Mouse (Mus musculus) lung, postnatal 0 days (tissue): ENCODE data around the gene Tpx2. TPM values are rescaled to one million over a fixed set of nuclear protein-coding genes. Genes with fewer than 3 reads are reported as not detected.

ENCODE experiments used
- ATAC-seq: fragments of 200-750 bp; cut with Nextera tagmentation; 2 replicates; pipeline ENCODE4 v1.8.0; 2017; ENCODE audit warnings: moderate library complexity
- DNase-seq: peaks from one replicate; pipeline ENCODE4 v3.0.0-alpha.2; 2016; ENCODE audit warnings: low spot score
- H3K27ac ChIP-seq: fragments of 300-500 bp; sonication (generic); 2 replicates; pipeline ENCODE4 v1.5.1; 2014; ENCODE audit warnings: antibody characterized with exemption, mild to moderate bottlenecking, low read length, mixed read lengths
- H3K27me3 ChIP-seq: fragments of 300-500 bp; sonication (generic); replicated peaks from 2 replicates; pipeline ENCODE4 v1.6.1; 2014; ENCODE audit warnings: low read length, mixed read lengths; ENCODE audit not compliant: insufficient read depth
- H3K36me3 ChIP-seq: fragments of 300-500 bp; sonication (generic); 2 replicates; pipeline ENCODE4 v1.6.1; 2014; ENCODE audit warnings: low read length, mixed read lengths; ENCODE audit not compliant: insufficient read depth
- H3K4me1 ChIP-seq: fragments of 300-500 bp; sonication (generic); 2 replicates; pipeline ENCODE4 v1.6.1; 2014; ENCODE audit warnings: antibody characterized with exemption, low read depth, low read length, mixed read lengths; ENCODE audit not compliant: insufficient read depth
- H3K4me2 ChIP-seq: fragments of 300-500 bp; sonication (generic); replicated peaks from 2 replicates; pipeline ENCODE4 v1.6.1; 2014; ENCODE audit warnings: low read depth, mild to moderate bottlenecking, low read length, moderate library complexity, mixed read lengths
- H3K4me3 ChIP-seq: fragments of 300-500 bp; sonication (generic); 2 replicates; pipeline ENCODE4 v1.5.1; 2014; ENCODE audit warnings: low read depth, low read length
- H3K9ac ChIP-seq: fragments of 300-500 bp; sonication (generic); replicated peaks from 2 replicates; pipeline ENCODE4 v1.6.1; 2014; ENCODE audit warnings: low read depth, mild to moderate bottlenecking
- H3K9me3 ChIP-seq: fragments of 300-500 bp; sonication (generic); 2 replicates; pipeline ENCODE4 v1.6.1; 2016; ENCODE audit warnings: low read length, mixed read lengths
- CTCF ChIP-seq: IDR thresholded peaks from 2 replicates; pipeline ENCODE4 v1.5.1; 2016; ENCODE audit warnings: antibody characterized with exemption, mild to moderate bottlenecking
- EP300 ChIP-seq: IDR thresholded peaks from 2 replicates; pipeline ENCODE4 v1.6.1; 2016; ENCODE audit warnings: antibody characterized with exemption, mild to moderate bottlenecking, control low read depth
- WGBS: fragments of 180-500 bp; shearing (Covaris S2); extraction: QIAGEN DNeasy Blood & Tissue Kit; methylation state at CpG from one replicate; pipeline ENCODE4 v1.1.7; 2014; 5-methylcytosine and 5-hydroxymethylcytosine counted together
- polyA plus RNA-seq: library from polyadenylated mRNA; unstranded; fragments of >200 nt; fragmentation: Nextera tagmentation; extraction: Ambion mirVana; gene quantifications from 2 replicates; pipeline ENCODE4 v1.2.1, GENCODE M21; 2015

Tpx2 gene
- polyA plus RNA-seq, 1 experiment from 2014 or later = 3.1 TPM

- Histone ChIP-seq H3K4me1 (0 out of 2 replicates have a peak, but pooled peaks cover 3% of the 10 kb centered on the region), H3K9me3 (no peaks in the 10 kb centered on the region), H3K27ac (peak overlapping the region; percentile 54; the same call in 1 of the 2 replicates), H3K27me3 (no peaks in the 10 kb centered on the region), H3K4me3 (no peak overlapping the region), H3K4me2 (no peak overlapping the region), H3K36me3 (no peaks in the 10 kb centered on the region), H3K9ac (no peak overlapping the region)
- DNase-seq (no peak), ATAC-seq (no peak)
- 46% methylated on average over 14 of the region's 14 CpGs for WGBS
- no peak for TF ChIP-seq EP300
- no peak for TF ChIP-seq CTCF
Measured at GRCm38 (mm10) chr2:152928219-152928987, 80.6 kb downstream of the Tpx2 start.

GRCm38 (mm10) chr2:152928988-152929370 is 81.2 kb downstream of the Tpx2 start:
- H3K4me3 ChIP-seq = no peak overlapping the region
- H3K9ac ChIP-seq = no peak overlapping the region
- no peak for TF ChIP-seq CTCF
- TF ChIP-seq EP300 = no peak
- 0 out of 2 replicates have a peak, but pooled peaks cover 3% of the 10 kb centered on the region for H3K4me1 ChIP-seq
- ATAC-seq = no peak
- WGBS = 46% methylated on average over 3 of the region's 3 CpGs
- H3K4me2 ChIP-seq = no peak overlapping the region
- DNase-seq = no peak
- no peaks in the 10 kb centered on the region for H3K27me3 ChIP-seq
- peak overlapping the region; percentile 54; the same call in 1 of the 2 replicates for H3K27ac ChIP-seq
- H3K36me3 ChIP-seq = no peaks in the 10 kb centered on the region
- no peaks in the 10 kb centered on the region for H3K9me3 ChIP-seq

GRCm38 (mm10) chr2:152930276-152930675 is 82.5 kb downstream of the Tpx2 start:
- DNase-seq = no peak
- no peaks in the 10 kb centered on the region for H3K36me3 ChIP-seq
- no peak overlapping the region for H3K4me3 ChIP-seq
- 0 out of 2 replicates have a peak overlapping the region, but pooled peaks have one; percentile 17 for H3K4me2 ChIP-seq
- no peaks in the 10 kb centered on the region for H3K27me3 ChIP-seq
- H3K9me3 ChIP-seq = no peaks in the 10 kb centered on the region
- 31% methylated on average over 2 of the region's 2 CpGs for WGBS
- H3K4me1 ChIP-seq = 0 out of 2 replicates have a peak, but pooled peaks cover 3% of the 10 kb centered on the region
- H3K27ac ChIP-seq = peak overlapping the region; percentile 39
- no peak overlapping the region for H3K9ac ChIP-seq
- TF ChIP-seq CTCF (no peak), EP300 (no peak)
- ATAC-seq = peak; percentile 27; the same call in 1 of the 2 replicates

- Histone ChIP-seq H3K4me2 (no peak overlapping the region; the same call in 1 of the 2 replicates), H3K27ac (peak overlapping the region; percentile 38), H3K9me3 (no peaks in the 10 kb centered on the region), H3K27me3 (no peaks in the 10 kb centered on the region), H3K9ac (no peak overlapping the region), H3K36me3 (no peaks in the 10 kb centered on the region), H3K4me3 (peak overlapping the region; percentile 17), H3K4me1 (no peaks in the 10 kb centered on the region)
- no peak for TF ChIP-seq CTCF
- TF ChIP-seq EP300 = no peak
- no peak for DNase-seq
- 69% methylated on average over 10 of the region's 12 CpGs for WGBS
- ATAC-seq = no peak
Measured at GRCm38 (mm10) chr2:152931456-152932160, 83.8 kb downstream of the Tpx2 start.

GRCm38 (mm10) chr2:152933048-152933447 is 85.3 kb downstream of the Tpx2 start, which contains the start of gene Foxs1:
Gene Foxs1 (minus strand): TSS chr2:152933208.
- TF ChIP-seq EP300 = no peak
- no peak for TF ChIP-seq CTCF
- Histone ChIP-seq H3K9ac (0 out of 2 replicates have a peak within 1 kb of the TSS, but pooled peaks have one; percentile 12), H3K4me3 (peak within 1 kb of the TSS; percentile 17), H3K36me3 (no peaks in the 10 kb centered on the region), H3K27ac (peak within 1 kb of the TSS; percentile 38; the same call in 1 of the 2 replicates), H3K4me1 (no peaks in the 10 kb centered on the region), H3K9me3 (no peaks in the 10 kb centered on the region), H3K4me2 (0 out of 2 replicates have a peak within 1 kb of the TSS, but pooled peaks have one; percentile 17), H3K27me3 (no peaks in the 10 kb centered on the region)
- 13% methylated on average over 9 of the region's 9 CpGs for WGBS
- peak; percentile 47 for DNase-seq
- peak; percentile 63 for ATAC-seq

GRCm38 (mm10) chr2:152933614-152934013 is 85.8 kb downstream of the Tpx2 start:
- TF ChIP-seq EP300 (no peak), CTCF (peak; percentile 77)
- Histone ChIP-seq H3K4me1 (no peaks in the 10 kb centered on the region), H3K27me3 (no peaks in the 10 kb centered on the region), H3K27ac (no peak overlapping the region), H3K36me3 (no peaks in the 10 kb centered on the region), H3K9me3 (no peaks in the 10 kb centered on the region), H3K4me3 (no peak overlapping the region), H3K9ac (no peak overlapping the region), H3K4me2 (no peak overlapping the region)
- WGBS = 30% methylated on average over 5 of the region's 5 CpGs
- DNase-seq = peak; percentile 56
- ATAC-seq = peak; percentile 53
